Mouse (Mus musculus): Measurements from ENCODE around the gene Dpf2. TPM values are rescaled to one million over a fixed set of nuclear protein-coding genes. Genes with fewer than 3 reads are reported as not detected.
A peak's percentile ranks its signal among the peaks of the same experiment; 100 is the strongest.
"Not testable (repeated sequence)": the region's sequence is repeated elsewhere in the genome, so short reads cannot be mapped to it uniquely, and the experiment has no call there.

Dpf2 gene
- total RNA-seq, 2 experiments from 2014 or later, result 87.6 to 90.4 TPM

- DNase-seq (ENCODE audit: low spot score in 2 of 2), result peak in 1 of 2 experiments; percentile 34
- intact Hi-C loops (cut with DNase I), result loop anchor here (2.0 kb wide), 1 partner anchor 17 kb away; the partner anchor contains the start of gene Tigd3
Measured at GRCm38 (mm10) chr19:5911430-5912102, 1.2 kb downstream of the Dpf2 start.

DNA sequence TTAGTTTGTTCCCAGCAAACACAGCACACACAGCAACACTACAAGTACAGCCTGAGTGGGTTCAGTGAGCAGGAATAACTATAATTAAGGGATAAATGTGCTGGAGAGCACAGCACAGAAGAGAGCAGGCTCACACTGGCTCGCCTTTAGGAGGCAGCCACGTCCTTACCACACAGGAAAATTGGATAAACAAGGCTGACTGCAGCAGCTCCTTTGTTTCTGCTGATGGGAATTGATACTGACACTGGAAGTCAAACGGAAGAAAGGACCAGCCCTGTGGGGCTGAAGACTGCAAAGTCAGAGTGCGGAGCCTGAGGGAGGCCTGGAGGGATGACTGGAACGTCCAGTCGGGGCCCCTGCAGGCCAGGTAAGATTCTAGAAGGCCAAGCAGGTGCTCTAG, 2.6 kb downstream of the Dpf2 start:
- intact Hi-C loops (cut with DNase I), result loop anchor here (2.0 kb wide), 1 partner anchor 15 kb away; the partner anchor contains the start of gene Tigd3
- peak in 1 of 2 experiments; percentile 23 for DNase-seq (ENCODE audit: low spot score in 2 of 2)

DNA sequence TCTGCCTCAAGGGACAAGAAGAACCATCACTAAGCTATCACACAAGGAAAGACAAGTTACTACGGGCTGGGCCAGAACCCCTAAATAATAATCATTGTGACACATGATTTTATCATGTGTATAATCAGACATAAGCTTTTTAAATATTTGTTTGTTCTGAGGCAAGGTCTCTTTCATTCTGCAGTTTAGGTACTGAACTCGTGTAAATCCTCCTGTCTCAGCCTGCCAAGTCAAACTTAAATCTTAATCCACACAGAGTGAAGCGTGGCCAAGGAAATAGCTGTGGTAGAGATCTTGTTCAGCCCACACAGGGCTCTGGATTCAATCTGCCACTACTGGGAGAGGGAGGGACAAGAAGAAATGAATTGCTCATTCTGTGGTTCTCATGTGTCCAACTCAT, 5.5 kb downstream of the Dpf2 start:
- DNase-seq (ENCODE audit: low spot score in 2 of 2), result no peak
- intact Hi-C loops (cut with DNase I), result no loop called here

- DNase-seq (ENCODE audit: low spot score in 2 of 2), result peak; percentile 97 to 98
- intact Hi-C loops (cut with DNase I), result loop anchor here (2.0 kb wide), 1 partner anchor 17 kb away; no protein-coding TSS in a partner anchor
Measured at GRCm38 (mm10) chr19:5894002-5894678, 18.7 kb downstream of the Dpf2 start, which contains the start of gene Tigd3. Gene Tigd3 (minus strand): TSS chr19:5894149.

- intact Hi-C loops (cut with DNase I), result loop anchor here (2.0 kb wide), 1 partner anchor 17 kb away; no protein-coding TSS in a partner anchor
- no peak for DNase-seq (ENCODE audit: low spot score in 2 of 2)
Measured at GRCm38 (mm10) chr19:5893282-5894001, 19.4 kb downstream of the Dpf2 start.

- DNase-seq (ENCODE audit: low spot score in 2 of 2), result no peak
- intact Hi-C loops (cut with DNase I), result no loop called here
Measured at GRCm38 (mm10) chr19:5892735-5893134, 20.1 kb downstream of the Dpf2 start.

DNA sequence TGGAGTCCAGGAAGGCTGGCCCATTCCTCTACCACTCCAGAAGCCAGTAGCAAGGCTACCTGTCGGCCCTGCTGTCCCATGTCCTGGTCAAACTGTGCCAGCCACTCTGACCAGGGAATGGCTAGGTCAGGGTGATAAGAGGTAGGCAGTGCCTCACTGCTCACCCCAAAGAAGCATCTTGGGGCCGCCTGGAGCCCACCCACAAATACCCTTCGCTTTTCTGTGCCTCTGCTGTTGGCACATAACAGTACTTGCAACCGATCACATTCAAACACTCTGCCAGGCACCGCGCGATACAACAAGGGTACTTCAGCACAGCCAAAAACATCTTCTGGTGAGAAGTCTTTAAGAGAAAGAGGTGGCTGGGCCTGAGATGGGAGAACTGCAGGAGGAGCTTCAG, 20.5 kb downstream of the Dpf2 start:
- no peak for DNase-seq (ENCODE audit: low spot score in 2 of 2)
- intact Hi-C loops (cut with DNase I), result no loop called here

DNA sequence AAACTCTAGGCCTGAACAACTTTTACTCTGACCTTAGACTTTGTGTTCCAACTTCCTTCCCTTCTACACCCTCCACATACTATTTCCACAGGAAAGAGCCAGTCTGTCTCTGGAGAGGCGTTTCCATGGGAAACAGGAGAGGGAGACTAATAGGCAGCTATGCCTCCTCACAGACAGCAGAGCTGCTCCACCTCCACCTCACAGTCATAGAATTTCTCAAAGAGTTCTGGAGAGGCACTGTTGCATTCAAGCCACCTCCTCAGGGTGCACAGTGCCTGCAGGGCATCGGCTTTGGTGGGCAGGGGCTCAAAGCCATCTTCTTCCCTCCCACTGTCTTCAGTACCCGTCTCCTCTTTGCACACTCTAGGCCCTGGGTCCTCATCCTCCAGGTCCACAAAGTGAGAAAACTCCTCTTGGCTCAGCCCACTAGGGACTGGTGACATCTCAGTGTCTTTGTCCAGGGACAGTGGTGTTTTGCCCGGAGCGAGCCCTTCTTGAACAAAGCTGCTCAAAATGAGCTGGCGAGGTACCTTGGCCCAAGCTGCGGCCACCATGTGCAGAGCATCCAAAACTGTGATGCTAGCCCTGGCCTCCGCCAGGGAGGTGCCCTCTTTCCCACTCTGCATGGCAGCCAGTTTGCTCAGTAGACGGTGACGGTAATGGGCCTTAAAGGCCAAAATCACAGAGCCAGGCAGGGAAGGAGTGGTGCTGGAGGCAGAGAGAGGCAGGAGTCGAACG, 21.1 kb downstream of the Dpf2 start:
- no peak for DNase-seq (ENCODE audit: low spot score in 2 of 2)
- intact Hi-C loops (cut with DNase I), result no loop called here

DNA sequence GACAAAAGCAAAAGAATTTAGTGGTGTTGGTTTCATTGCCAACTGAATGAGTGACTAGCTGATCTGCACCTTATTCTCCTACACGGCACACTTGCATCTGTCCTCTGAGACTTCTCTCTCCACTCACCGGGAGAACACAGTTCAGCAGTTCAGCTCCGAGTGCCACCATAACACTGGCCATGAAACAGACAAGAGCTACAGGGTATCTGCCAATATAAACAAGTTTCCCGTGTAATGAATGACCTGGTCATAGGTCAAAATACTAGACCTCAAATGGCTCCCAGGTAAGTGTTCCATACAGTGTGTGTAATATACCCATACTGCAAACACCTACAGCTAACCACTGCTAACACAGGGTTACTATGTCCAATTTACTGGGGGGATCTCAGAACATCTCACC, 23.6 kb downstream of the Dpf2 start:
- intact Hi-C loops (cut with DNase I), result loop anchor here (10.0 kb wide), 1 partner anchor 174 kb away; no protein-coding TSS in a partner anchor
- no peak for DNase-seq (ENCODE audit: low spot score in 2 of 2)

DNA sequence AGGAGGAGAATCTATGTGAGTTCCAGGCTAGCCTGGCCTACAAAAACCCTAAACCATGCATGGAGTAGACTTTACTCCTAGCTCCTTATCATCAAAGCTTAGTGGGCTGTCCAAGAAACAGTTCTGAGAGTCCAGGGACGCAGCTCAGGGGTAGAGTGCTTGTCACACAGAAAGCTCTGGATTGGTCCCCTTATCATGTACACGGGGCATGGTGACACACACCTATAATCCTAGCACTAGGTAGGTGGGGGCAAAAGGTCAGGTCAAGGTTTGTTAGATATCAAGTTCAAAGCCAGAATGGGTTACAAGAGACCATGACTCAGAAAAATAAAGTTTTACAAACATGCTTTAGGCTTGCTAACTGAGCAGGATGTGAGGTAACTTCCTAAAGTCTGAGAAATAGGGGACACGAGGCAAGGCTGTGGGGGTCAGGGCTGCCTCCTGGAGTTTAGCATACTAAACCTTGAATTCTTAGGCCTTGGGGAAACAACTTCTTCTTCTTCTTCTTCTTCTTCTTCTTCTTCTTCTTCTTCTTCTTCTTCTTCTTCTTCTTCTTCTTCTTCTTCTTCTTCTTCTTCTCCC, 25.5 kb downstream of the Dpf2 start:
- intact Hi-C loops (cut with DNase I), result loop anchor here (10.0 kb wide), 1 partner anchor 173 kb away; no protein-coding TSS in a partner anchor
- DNase-seq (ENCODE audit: low spot score in 2 of 2), result no peak

DNA sequence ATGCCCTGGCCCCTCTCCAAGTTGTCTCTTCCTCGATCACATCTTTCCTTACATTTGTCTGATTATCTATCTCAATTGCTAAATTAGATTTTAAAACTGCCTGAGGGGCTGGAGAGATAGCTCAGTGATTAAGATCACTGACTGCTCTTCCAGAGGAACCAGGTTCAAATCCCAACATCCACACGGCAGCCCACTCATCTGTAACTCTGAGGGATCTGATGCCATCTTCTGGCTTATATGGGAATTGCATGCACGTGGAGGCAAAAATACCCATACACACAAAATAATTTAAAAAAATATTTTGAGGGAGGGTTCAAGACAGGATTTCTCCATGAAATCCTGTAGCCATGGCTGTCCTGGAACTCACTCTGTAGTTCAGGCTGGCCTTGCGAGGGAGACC, 27.0 kb downstream of the Dpf2 start:
- peak in 1 of 2 experiments; percentile 30 for DNase-seq (ENCODE audit: low spot score in 2 of 2)
- intact Hi-C loops (cut with DNase I), result loop anchor here (10.0 kb wide), 1 partner anchor 171 kb away; no protein-coding TSS in a partner anchor

- no peak for DNase-seq (ENCODE audit: low spot score in 2 of 2)
- intact Hi-C loops (cut with DNase I), result loop anchor here (10.0 kb wide), 1 partner anchor 169 kb away; no protein-coding TSS in a partner anchor
Measured at GRCm38 (mm10) chr19:5883935-5884334, 28.9 kb downstream of the Dpf2 start.

- DNase-seq (ENCODE audit: low spot score in 2 of 2), result not testable (repeated sequence)
- intact Hi-C loops (cut with DNase I), result loop anchor here (10.0 kb wide), 1 partner anchor 167 kb away; no protein-coding TSS in a partner anchor
Measured at GRCm38 (mm10) chr19:5882079-5882478, 30.7 kb downstream of the Dpf2 start.

GRCm38 (mm10) chr19:5881155-5881554, 31.7 kb downstream of the Dpf2 start:
- intact Hi-C loops (cut with DNase I), result loop anchor here (10.0 kb wide), 1 partner anchor 166 kb away; no protein-coding TSS in a partner anchor
- no peak for DNase-seq (ENCODE audit: low spot score in 2 of 2)

DNA sequence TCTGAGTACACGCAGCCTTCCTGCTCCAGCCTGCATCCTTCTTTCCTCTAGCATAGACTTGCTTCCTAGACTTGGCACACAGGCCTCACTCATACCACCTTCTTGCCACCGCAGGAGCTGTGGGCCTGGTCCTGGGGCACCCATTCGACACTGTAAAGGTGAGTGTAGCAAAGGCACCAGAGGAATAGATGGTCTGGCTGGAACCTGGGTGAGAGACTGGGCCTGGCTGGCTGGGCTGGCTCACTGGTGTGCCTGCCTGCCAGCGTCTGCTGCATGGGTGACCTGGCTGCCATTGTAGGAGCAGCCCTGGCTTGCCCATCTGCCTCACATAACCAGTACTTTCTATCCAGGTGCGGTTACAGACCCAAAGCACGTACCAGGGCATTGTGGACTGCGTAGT, 33.1 kb downstream of the Dpf2 start:
- intact Hi-C loops (cut with DNase I), result loop anchor here (2.0 to 10.0 kb wide), 2 partner anchors 93 to 165 kb away; no protein-coding TSS in a partner anchor
- DNase-seq (ENCODE audit: low spot score in 2 of 2), result no peak

- no peak for DNase-seq (ENCODE audit: low spot score in 2 of 2)
- intact Hi-C loops (cut with DNase I), result loop anchor here (2.0 kb wide), 1 partner anchor 92 kb away; no protein-coding TSS in a partner anchor
Measured at GRCm38 (mm10) chr19:5878916-5879315, 33.9 kb downstream of the Dpf2 start.

DNA sequence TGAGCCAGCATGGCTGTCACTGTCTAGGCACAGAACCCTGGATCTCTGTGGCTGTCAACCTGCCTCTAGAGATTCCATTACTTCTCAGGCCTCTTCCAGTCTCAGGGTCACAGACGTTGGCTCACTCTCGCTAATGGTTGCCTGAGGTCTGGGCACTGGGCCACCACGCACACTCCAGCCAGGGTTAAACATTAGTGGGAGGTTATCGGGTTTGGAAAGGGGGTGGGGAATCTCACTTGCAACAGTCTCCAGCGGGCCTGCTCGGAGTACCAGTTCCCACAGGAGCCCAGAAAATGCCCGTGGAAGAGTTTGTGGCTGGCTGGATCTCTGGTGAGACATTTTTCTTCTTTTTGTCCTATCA, 34.5 kb downstream of the Dpf2 start:
- intact Hi-C loops (cut with DNase I), result loop anchor here (2.0 kb wide), 1 partner anchor 92 kb away; no protein-coding TSS in a partner anchor
- no peak for DNase-seq (ENCODE audit: low spot score in 2 of 2)

- DNase-seq (ENCODE audit: low spot score in 2 of 2), result peak; percentile 77 to 82
- intact Hi-C loops (cut with DNase I), result loop anchor here (2.0 kb wide), 2 partner anchors 85 to 91 kb away; no protein-coding TSS in a partner anchor
Measured at GRCm38 (mm10) chr19:5877618-5878361, 35.0 kb downstream of the Dpf2 start, which contains the start of gene Slc25a45. Gene Slc25a45 (plus strand): TSS chr19:5877808.

All from left cerebral cortex, postnatal 14 days (tissue).